24 mouse cellular contexts compared by ENCODE assay signal in the genomic region with DNA sequence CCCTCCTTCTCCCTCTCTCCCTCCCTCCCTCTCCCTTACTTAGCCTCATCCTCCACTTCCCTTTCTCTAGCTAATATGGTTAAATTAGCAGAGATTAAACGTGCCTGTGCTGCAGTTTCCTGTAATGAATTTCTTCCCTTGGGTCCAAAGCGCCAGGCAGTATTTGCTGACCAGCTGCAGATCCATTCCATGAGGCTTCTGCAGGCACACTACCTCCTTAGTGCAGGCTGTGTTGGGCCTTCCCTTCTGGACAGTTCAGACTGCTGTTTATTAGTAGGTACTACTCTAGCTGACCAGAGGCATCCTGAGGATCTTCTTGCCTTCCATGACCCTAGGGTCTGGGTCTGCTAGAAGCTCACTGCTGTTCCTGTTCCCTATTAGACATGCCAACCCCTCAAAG.
"Had no signal": no experiment of that assay in that cellular context is flagged by ENCODE, and none has a peak within 500 bp of the region (broad histone marks: within the 10 kb centered on the region; RNA-seq: fewer than 3 reads in every experiment).

No protein-coding gene starts in this region.

- H3K27ac ChIP-seq: heart, adult 2 months; heart, embryonic 10.5 days; intestine, embryonic 15.5 days; layer of hippocampus, adult 2 months; left cerebral cortex, adult 2 months; limb, embryonic 10.5 days; liver, embryonic 13.5 days had no signal

- H3K9ac ChIP-seq: forebrain, postnatal 0 days; heart, embryonic 12.5 days; intestine, embryonic 15.5 days; limb, embryonic 12.5 days; liver, embryonic 13.5 days had no signal

- H3K4me3 ChIP-seq: heart, adult 2 months; heart, embryonic 10.5 days; heart, embryonic 12.5 days; intestine, embryonic 15.5 days; layer of hippocampus, adult 2 months; left cerebral cortex, adult 2 months; limb, embryonic 10.5 days; limb, embryonic 12.5 days; liver, embryonic 13.5 days had no signal

- ATAC-seq: forebrain, postnatal 0 days; inflammation-experienced regulatory T-cells, adult 6 months; intestine, embryonic 15.5 days; intestine, postnatal 0 days had no signal

- H3K36me3 ChIP-seq: heart, embryonic 10.5 days; heart, embryonic 12.5 days; intestine, embryonic 15.5 days; limb, embryonic 10.5 days; limb, embryonic 12.5 days; liver, embryonic 13.5 days had no signal

- H3K9me3 ChIP-seq: heart, embryonic 10.5 days; intestine, embryonic 15.5 days; limb, embryonic 10.5 days; limb, embryonic 12.5 days; liver, embryonic 13.5 days had no signal

- H3K27me3 ChIP-seq: heart, embryonic 12.5 days; intestine, embryonic 15.5 days; limb, embryonic 12.5 days; liver, embryonic 13.5 days had no signal

- H3K4me2 ChIP-seq: heart, embryonic 12.5 days; intestine, embryonic 15.5 days; limb, embryonic 12.5 days; liver, embryonic 11.5 days; liver, embryonic 13.5 days had no signal

- DNase-seq: forebrain, postnatal 0 days; gastrocnemius, postnatal 14 days; gastrocnemius, postnatal 36 days; heart, adult 11 months; heart, adult 2 months; heart, postnatal 10 days; heart, postnatal 4 days; kidney, adult 18-20 months; kidney, adult 8-10 months; kidney, postnatal 10 days; kidney, postnatal 25 days; kidney, postnatal 4 days; liver; liver, embryonic 13.5 days had no signal

- H3K4me1 ChIP-seq: liver, embryonic 13.5 days had no signal
